Mouse (Mus musculus) liver, postnatal 0 days (tissue): ENCODE results near the gene 4930432M17Rik. TPM values are rescaled to one million over a fixed set of nuclear protein-coding genes. Genes with fewer than 3 reads are reported as not detected.
A peak's percentile ranks its signal among the peaks of the same experiment; 100 is the strongest.

Experiments
- ATAC-seq: fragments of 200-750 bp; cut with Nextera tagmentation; 2 replicates; pipeline ENCODE4 v1.8.0; 2017; ENCODE audit warnings: mild to moderate bottlenecking, moderate library complexity
- DNase-seq: peaks from one replicate; pipeline ENCODE4 v3.0.0-alpha.2; 2016
- H3K27ac ChIP-seq: fragments of 300-500 bp; sonication (generic); 2 replicates; pipeline ENCODE4 v1.5.1; 2014; ENCODE audit warnings: antibody characterized with exemption, moderate library complexity, mild to moderate bottlenecking, low read depth
- H3K27me3 ChIP-seq: fragments of 300-500 bp; sonication (generic); 2 replicates; pipeline ENCODE4 v1.6.1; 2014; ENCODE audit warnings: low read length, control low read depth, mixed read lengths; ENCODE audit not compliant: insufficient read depth
- H3K36me3 ChIP-seq: fragments of 300-500 bp; sonication (generic); replicated peaks from 2 replicates; pipeline ENCODE4 v1.6.1; 2014; ENCODE audit warnings: mild to moderate bottlenecking, control low read depth, low read length, moderate library complexity, mixed read lengths; ENCODE audit not compliant: insufficient read depth
- H3K4me1 ChIP-seq: fragments of 300-500 bp; sonication (generic); 2 replicates; pipeline ENCODE4 v1.6.1; 2014; ENCODE audit warnings: antibody characterized with exemption, mild to moderate bottlenecking, control low read depth; ENCODE audit not compliant: insufficient read depth
- H3K4me2 ChIP-seq: fragments of 300-500 bp; sonication (generic); 2 replicates; pipeline ENCODE4 v1.6.1; 2014; ENCODE audit warnings: low read depth, mild to moderate bottlenecking, low read length, moderate library complexity, mixed read lengths
- H3K4me3 ChIP-seq: fragments of 300-500 bp; sonication (generic); 2 replicates; pipeline ENCODE4 v1.5.1; 2014; ENCODE audit warnings: low read depth, low read length
- H3K9ac ChIP-seq: fragments of 300-500 bp; sonication (generic); replicated peaks from 2 replicates; pipeline ENCODE4 v1.6.1; 2014; ENCODE audit warnings: mild to moderate bottlenecking, moderate library complexity
- H3K9me3 ChIP-seq: fragments of 300-500 bp; sonication (generic); 2 replicates; pipeline ENCODE4 v1.6.1; 2016; ENCODE audit warnings: mild to moderate bottlenecking, control low read depth, low read length, mixed read lengths
- CTCF ChIP-seq: sonication (generic); IDR thresholded peaks from 2 replicates; pipeline ENCODE4 v1.5.1; 2016; ENCODE audit warnings: antibody characterized with exemption, low read depth
- EP300 ChIP-seq: IDR thresholded peaks from 2 replicates; pipeline ENCODE4 v1.6.1; 2016; ENCODE audit warnings: antibody characterized with exemption, low read depth, mild to moderate bottlenecking
- WGBS: fragments of 180-500 bp; shearing (Covaris S2); extraction: QIAGEN DNeasy Blood & Tissue Kit; methylation state at CpG from one replicate; pipeline ENCODE4 v1.1.7; 2014; ENCODE audit not compliant: insufficient replicate concordance; 5-methylcytosine and 5-hydroxymethylcytosine counted together
- polyA plus RNA-seq: library from polyadenylated mRNA; unstranded; fragments of >200 nt; fragmentation: Nextera tagmentation; extraction: Ambion mirVana; gene quantifications from 2 replicates; pipeline ENCODE4 v1.2.1, GENCODE M21; 2015

4930432M17Rik gene
- not detected in 2 replicates for polyA plus RNA-seq

- DNase-seq (no peak), ATAC-seq (no peak)
- TF ChIP-seq CTCF (no peak), EP300 (no peak)
- no peaks in the 10 kb centered on the region for H3K4me1 ChIP-seq
- H3K27ac ChIP-seq: no peak within 1 kb of the TSS
- H3K27me3 ChIP-seq: no peaks in the 10 kb centered on the region
- WGBS: 66% methylated on average over 4 of the region's 4 CpGs
- no peak within 1 kb of the TSS for H3K4me3 ChIP-seq
- no peak within 1 kb of the TSS for H3K4me2 ChIP-seq
- H3K9ac ChIP-seq: no peak within 1 kb of the TSS
- H3K36me3 ChIP-seq: no peaks in the 10 kb centered on the region
- H3K9me3 ChIP-seq: no peaks in the 10 kb centered on the region
Observed at GRCm38 (mm10) chr3:121670462-121670861, at the start of gene 4930432M17Rik. 4930432M17Rik (plus strand) TSS chr3:121670762.

- H3K4me3 ChIP-seq: no peak overlapping the region
- no peaks in the 10 kb centered on the region for H3K36me3 ChIP-seq
- no peak for DNase-seq
- H3K9me3 ChIP-seq: no peaks in the 10 kb centered on the region
- no peak overlapping the region for H3K4me2 ChIP-seq
- H3K27me3 ChIP-seq: no peaks in the 10 kb centered on the region
- no peak overlapping the region for H3K27ac ChIP-seq
- H3K9ac ChIP-seq: no peak overlapping the region
- 58% methylated on average over 2 of the region's 2 CpGs for WGBS
- ATAC-seq: no peak
- no peak for TF ChIP-seq CTCF
- TF ChIP-seq EP300: no peak
- H3K4me1 ChIP-seq: 0 out of 2 replicates have a peak, but pooled peaks cover 3% of the 10 kb centered on the region
Observed at GRCm38 (mm10) chr3:121625662-121626061, 44.9 kb upstream of the 4930432M17Rik start.

- H3K36me3 ChIP-seq: no peaks in the 10 kb centered on the region
- H3K9ac ChIP-seq: no peak overlapping the region
- DNase-seq (no peak), ATAC-seq (no peak)
- H3K4me3 ChIP-seq: no peak overlapping the region
- no peak overlapping the region for H3K4me2 ChIP-seq
- H3K27me3 ChIP-seq: no peaks in the 10 kb centered on the region
- no peak overlapping the region for H3K27ac ChIP-seq
- no peak for TF ChIP-seq CTCF
- no peak for TF ChIP-seq EP300
- H3K9me3 ChIP-seq: no peaks in the 10 kb centered on the region
- WGBS: 34% methylated on average over 3 of the region's 3 CpGs
- H3K4me1 ChIP-seq: 0 out of 2 replicates have a peak, but pooled peaks cover 3% of the 10 kb centered on the region
Observed at GRCm38 (mm10) chr3:121626273-121626672, 44.3 kb upstream of the 4930432M17Rik start.

GRCm38 (mm10) chr3:121628245-121628644 is 42.3 kb upstream of the 4930432M17Rik start:
- Histone ChIP-seq H3K4me1 (0 out of 2 replicates have a peak, but pooled peaks cover 3% of the 10 kb centered on the region), H3K9ac (no peak overlapping the region), H3K4me3 (no peak overlapping the region), H3K9me3 (no peaks in the 10 kb centered on the region), H3K27me3 (no peaks in the 10 kb centered on the region), H3K4me2 (no peak overlapping the region), H3K36me3 (no peaks in the 10 kb centered on the region), H3K27ac (no peak overlapping the region)
- ATAC-seq (no peak), DNase-seq (no peak)
- no peak for TF ChIP-seq EP300
- TF ChIP-seq CTCF: no peak
- WGBS: 54% methylated on average over 3 of the region's 3 CpGs

- no peak for ATAC-seq
- H3K27me3 ChIP-seq: no peaks in the 10 kb centered on the region
Observed at GRCm38 (mm10) chr3:121630626-121631025, 39.9 kb upstream of the 4930432M17Rik start.

GRCm38 (mm10) chr3:121634963-121635362 is 35.6 kb upstream of the 4930432M17Rik start:
- 58% methylated on average over 3 of the region's 3 CpGs for WGBS

More at GRCm38 (mm10) chr3:121630626-121631025, 39.9 kb upstream of the 4930432M17Rik start:
- H3K4me3 ChIP-seq: no peak overlapping the region; the same call in 1 of the 2 replicates
- no peak overlapping the region for H3K9ac ChIP-seq
- H3K4me1 ChIP-seq: 0 out of 2 replicates have a peak, but pooled peaks cover 3% of the 10 kb centered on the region
- H3K36me3 ChIP-seq: no peaks in the 10 kb centered on the region
- H3K9me3 ChIP-seq: no peaks in the 10 kb centered on the region
- no peak for TF ChIP-seq EP300
- no peak for TF ChIP-seq CTCF
- no peak for DNase-seq
- 20% methylated on average over 7 of the region's 7 CpGs for WGBS
- H3K4me2 ChIP-seq: peak overlapping the region; percentile 14; the same call in 1 of the 2 replicates
- H3K27ac ChIP-seq: no peak overlapping the region

GRCm38 (mm10) chr3:121635505-121635904 is 35.1 kb upstream of the 4930432M17Rik start:
- H3K4me1 ChIP-seq: no peaks in the 10 kb centered on the region
- H3K9ac ChIP-seq: no peak overlapping the region
- no peak for TF ChIP-seq EP300
- TF ChIP-seq CTCF: no peak
- H3K9me3 ChIP-seq: no peaks in the 10 kb centered on the region
- no peaks in the 10 kb centered on the region for H3K36me3 ChIP-seq
- ATAC-seq (no peak), DNase-seq (no peak)
- 64% methylated on average over 7 of the region's 7 CpGs for WGBS
- no peak overlapping the region for H3K4me2 ChIP-seq
- H3K27ac ChIP-seq: no peak overlapping the region
- no peak overlapping the region for H3K4me3 ChIP-seq
- H3K27me3 ChIP-seq: no peaks in the 10 kb centered on the region

More at GRCm38 (mm10) chr3:121634963-121635362, 35.6 kb upstream of the 4930432M17Rik start:
- H3K9ac ChIP-seq: no peak overlapping the region
- H3K4me2 ChIP-seq: no peak overlapping the region
- no peak overlapping the region for H3K4me3 ChIP-seq
- no peak overlapping the region for H3K27ac ChIP-seq
- H3K27me3 ChIP-seq: no peaks in the 10 kb centered on the region
- 0 out of 2 replicates have a peak, but pooled peaks cover 3% of the 10 kb centered on the region for H3K4me1 ChIP-seq
- ATAC-seq: no peak
- DNase-seq: no peak
- H3K36me3 ChIP-seq: no peaks in the 10 kb centered on the region
- no peaks in the 10 kb centered on the region for H3K9me3 ChIP-seq
- TF ChIP-seq CTCF: no peak
- no peak for TF ChIP-seq EP300
